Mouse (Mus musculus): ENCODE data around the gene Tra2b.
"Not testable (repeated sequence)": the region's sequence is repeated elsewhere in the genome, so short reads cannot be mapped to it uniquely, and the experiment has no call there.

Gene Tra2b

DNA sequence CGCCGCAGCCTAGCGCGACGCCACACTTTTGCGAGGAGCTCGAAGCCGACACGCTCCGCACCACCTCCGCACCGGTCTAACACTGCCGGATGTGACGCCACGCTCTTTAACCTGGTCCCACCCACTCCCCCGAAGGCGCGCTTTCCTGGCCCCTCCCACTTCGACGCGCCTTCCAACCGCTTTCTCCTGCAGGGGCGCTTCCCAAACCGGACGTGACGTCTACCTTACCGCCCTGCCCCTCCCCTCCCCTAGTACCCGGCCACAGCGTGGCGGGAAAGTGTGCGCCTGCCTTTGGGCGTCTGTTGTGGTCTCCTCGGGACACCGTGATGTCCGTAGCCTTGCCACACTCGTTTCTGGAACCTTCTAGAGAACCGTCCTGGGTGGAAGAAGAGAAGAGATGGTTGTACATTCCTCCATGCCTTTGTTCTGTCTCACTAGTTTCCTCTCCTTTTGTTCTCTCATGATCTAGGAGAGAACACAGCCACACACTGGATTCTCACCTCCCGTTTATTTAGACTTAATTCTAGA is at the start of gene Tra2b:
Gene Tra2b (minus strand): TSS at position 157 of the 528 bp plus-strand sequence.
- peak; percentile 96 for DNase-seq

- peak; percentile 35 for DNase-seq
These were observed 44.8 kb upstream of the Tra2b start for GRCm38 (mm10) chr16:22310649-22311048.

GRCm38 (mm10) chr16:22302606-22303005 is 36.8 kb upstream of the Tra2b start:
- DNase-seq: peak; percentile 86

DNA sequence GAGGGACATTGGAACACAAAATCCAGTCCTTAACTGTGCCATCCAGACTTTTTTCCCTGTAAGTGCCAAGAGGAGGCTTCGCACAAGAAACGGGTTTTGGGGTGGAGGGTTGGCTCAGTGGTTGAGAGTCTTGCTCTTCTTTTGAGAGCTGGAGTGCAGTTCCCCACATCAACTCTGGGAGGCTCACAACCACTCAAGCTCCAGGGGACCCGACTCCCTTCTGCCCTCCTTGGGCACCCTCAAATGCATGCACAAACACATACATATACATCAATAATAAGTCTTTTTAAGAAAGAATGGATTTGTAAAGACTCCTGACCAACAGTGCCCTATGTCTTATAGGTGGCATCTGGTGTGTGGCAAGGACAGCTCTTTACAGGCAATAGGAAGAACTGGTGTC is 35.6 kb upstream of the Tra2b start:
- DNase-seq: no peak

- DNase-seq: no peak
These were observed 31.1 kb upstream of the Tra2b start for GRCm38 (mm10) chr16:22296901-22297300.

GRCm38 (mm10) chr16:22294812-22295211 is 29.0 kb upstream of the Tra2b start:
- not testable (repeated sequence) for DNase-seq

DNA sequence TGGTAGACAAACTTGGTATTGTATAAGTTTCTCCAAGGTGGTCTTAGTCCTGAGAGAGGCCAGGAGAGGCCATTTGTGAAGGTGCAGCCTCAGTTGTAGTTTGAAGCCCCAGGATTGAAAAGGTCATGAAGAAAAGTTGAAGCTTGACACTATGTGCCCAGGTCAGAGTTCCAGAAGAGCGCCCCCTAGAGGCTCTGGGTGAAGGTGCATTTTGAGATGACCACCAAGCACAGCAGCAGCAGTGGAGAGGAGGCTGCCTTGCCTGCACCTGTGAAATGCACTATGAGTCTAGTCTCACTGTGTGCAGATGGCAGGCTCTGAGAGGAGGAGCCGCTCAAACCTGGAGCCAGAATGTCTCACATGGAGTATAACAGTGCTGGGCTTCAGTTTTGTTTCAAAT is 27.8 kb upstream of the Tra2b start:
- no peak for DNase-seq

DNA sequence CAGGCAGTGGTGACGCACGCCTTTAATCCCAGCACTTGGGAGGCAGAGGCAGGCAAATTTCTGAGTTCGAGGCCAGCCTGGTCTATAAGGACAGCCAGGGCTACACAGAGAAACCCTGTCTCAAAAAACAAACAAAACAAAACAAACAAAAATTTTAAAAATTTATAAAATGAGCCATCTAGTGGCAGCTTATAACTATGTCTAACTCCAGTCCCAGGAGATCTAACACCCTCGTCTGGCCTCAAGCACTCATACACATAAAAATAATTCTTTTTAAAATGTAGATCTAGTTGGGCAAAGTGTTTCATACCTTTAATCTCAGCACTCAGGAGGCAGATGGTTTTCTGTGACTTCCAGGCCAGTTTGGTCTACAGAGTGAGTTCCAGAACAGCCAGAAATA is 26.6 kb upstream of the Tra2b start:
- DNase-seq: no peak

DNA sequence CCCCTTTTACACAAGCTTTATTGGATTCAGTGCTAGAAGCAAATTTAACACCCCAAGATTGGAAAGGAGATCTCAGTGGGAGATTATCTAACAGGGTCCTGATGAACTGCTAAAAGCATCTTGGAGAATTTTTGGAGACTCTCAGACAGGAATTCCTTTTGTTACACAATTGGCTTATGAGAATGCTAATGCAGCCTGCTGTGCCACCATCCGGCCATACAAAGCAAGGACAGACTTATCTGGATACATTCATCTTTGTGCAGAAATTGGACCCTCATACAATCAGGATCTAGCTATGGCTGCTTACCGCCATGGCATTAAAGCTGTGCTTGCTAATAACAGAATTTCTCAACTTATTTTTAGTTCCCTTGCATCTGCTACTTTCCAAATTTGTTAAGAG is 23.8 kb upstream of the Tra2b start:
- no peak for DNase-seq

- no peak for DNase-seq
These were observed 21.2 kb upstream of the Tra2b start for GRCm38 (mm10) chr16:22286996-22287395.

DNA sequence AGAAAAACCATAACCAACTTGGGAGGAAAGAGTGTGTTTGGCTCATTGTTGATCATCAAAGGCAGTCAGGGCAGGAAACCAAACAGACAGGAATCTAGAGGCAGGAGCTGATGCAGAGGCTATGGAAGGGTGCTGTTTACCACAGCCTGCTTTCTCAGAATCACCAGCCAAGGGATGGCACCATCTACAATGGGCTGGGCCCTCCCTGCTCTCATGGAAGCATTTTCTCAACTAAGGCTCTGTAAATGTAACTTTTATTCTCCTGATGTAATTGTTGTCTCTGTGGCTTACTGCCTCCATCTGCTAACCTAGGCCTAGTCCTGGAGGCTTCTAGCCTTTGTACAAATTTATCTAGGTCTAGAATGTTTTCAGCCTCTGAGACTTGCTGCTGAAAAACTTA is 10.7 kb upstream of the Tra2b start:
- DNase-seq: no peak

DNA sequence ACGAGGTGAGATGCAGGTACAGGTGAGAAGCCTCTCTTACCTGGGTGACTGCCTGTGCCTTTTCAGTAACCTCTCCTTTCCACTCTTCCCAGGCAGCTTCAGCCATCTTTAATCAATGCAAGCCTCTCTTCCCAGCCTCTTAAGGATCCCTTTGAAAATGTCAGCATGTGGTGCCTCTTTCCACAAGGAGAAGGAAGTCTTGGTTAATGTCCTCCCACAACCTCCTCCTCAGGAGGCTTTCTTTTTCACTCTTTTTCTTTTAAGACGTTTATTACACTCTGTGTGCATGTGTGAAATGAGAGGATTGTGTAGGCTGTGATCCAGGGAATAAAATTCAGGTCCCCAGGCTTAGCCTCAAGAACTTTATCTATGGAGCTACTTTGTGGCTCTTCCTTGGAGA is 9.3 kb upstream of the Tra2b start:
- DNase-seq: no peak

- DNase-seq: no peak
These were observed 4.7 kb upstream of the Tra2b start for GRCm38 (mm10) chr16:22270491-22270890.

GRCm38 (mm10) chr16:22266384-22266783 is 579 bp upstream of the Tra2b start:
- DNase-seq: peak; percentile 15

- DNase-seq: peak; percentile 79
These were observed 600 bp downstream of the Tra2b start for GRCm38 (mm10) chr16:22264962-22265848.

DNA sequence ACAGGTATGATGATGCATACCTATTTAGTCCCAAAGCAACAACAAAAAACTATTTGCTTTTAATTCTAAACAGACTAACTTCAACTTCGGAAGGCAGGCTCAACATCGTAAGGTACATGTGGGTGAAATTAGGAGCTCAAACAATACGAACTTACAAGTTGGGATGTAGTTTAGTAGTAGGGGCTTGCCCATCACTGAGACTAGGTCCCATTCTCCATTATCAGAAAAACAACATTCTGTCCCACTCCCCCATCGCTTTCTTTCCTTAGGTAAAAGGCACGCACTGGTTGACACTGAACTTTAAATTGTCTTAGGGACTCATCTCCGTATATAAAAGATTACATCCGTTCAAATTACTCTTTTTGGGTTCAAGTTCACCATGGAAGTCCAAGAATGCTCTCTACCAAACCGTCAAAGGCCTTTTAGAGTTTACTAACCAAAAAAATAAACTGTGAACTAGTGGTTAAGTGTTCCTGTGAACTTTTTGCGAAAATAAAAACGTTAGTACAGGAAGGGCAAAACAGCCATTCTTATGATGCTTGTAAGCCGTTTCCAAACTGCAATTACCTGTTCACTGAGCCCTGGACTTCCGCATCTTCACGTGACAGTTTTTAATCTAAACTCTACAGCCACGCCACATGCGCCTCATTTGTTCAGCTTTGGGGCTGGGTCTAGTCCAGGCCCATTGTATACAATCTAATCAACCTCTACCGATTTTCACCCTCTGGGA is 1.4 kb downstream of the Tra2b start:
- no peak for DNase-seq

- no peak for DNase-seq
These were observed 2.7 kb downstream of the Tra2b start for GRCm38 (mm10) chr16:22263124-22263523.

GRCm38 (mm10) chr16:22261563-22261962 is 4.2 kb downstream of the Tra2b start:
- no peak for DNase-seq

DNA sequence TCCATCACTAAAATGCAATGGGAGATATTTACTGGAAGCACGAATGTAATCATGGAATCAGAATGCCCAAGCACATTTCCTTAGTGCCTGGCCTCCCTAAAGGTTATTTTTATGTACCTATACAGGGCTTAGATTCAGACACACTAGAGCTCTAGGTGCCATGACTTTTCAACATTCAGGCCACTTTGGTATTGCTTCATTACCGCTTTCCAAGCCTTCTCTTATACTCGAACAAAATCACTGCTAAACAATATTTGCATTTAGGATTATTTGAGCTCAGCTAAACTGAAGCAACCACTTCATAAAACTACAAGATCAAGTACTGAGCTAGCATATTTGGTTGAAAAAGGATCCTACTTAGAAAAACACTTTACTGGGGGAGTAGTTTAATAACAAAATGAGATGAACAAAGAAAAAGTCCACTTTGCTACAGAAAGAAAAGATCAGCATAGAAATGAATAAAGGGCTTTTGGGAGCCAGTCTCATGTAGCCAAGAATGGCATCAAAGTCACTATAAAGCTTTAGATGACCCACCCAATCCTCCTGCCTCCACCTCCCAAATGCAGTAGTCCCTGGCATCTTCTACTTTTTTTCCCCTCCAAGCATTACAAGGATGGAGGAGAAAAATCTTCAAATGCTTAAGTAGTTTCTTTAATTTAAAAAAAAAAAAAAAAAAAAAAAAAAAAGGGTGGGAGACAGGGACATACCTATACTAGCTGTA is 5.2 kb downstream of the Tra2b start:
- DNase-seq: no peak

DNA sequence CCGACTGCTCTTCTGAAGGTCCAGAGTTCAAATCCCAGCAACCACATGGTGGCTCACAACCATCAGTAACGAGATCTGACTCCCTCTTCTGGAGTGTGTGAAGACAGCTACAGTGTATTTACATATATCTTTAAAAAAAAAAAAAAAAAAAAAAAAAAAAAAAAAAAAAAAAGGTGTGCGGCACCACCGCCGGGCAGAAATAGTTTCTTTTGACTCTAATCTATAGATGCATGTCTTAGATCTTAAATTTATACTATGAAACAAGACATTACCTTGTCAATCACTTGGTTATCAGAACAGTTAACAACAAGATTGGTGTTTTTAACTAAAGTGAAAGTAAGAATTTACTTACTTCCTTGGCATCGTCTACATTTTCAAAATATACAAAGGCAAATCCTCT is 13.6 kb downstream of the Tra2b start:
- DNase-seq: not testable (repeated sequence)

DNA sequence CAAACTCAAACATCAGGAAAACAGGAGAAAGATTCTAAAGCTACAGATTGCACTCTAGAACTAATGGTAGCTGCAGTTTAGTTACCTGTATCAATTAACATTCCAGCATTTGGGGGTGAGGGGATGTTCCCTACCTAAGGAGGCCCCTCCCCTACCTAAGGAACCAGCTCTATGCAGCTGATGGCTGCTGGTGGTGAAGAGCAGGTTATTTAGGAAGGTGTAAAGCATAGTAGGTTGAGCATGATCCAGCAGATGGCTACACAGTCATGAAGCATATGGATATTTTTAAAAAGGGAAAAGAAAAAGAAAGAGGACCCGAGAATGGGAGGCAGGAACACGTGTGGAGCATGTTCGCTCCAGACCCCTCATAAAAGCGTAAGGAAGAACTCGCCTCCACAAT is 15.5 kb downstream of the Tra2b start:
- no peak for DNase-seq

DNA sequence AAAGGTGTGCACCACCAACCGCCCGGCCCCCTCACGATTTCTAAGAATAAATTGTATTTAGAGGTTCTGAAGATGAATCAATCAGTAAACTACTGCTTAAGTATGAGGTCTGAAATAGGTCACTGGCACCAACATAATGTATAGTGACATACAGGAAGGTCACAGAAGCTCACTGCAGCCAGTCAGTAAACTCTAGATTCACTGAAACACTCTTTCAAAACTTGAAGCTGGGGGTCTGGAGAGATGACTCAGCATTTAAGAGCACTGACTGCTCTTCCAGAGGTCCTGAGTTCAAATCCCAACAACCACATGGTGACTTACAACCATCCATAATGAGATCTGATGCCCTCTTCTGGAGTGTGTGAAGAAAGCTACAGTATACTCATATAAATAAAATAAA is 16.1 kb downstream of the Tra2b start:
- DNase-seq: no peak

- DNase-seq: no peak
These were observed 23.5 kb downstream of the Tra2b start for GRCm38 (mm10) chr16:22242239-22242866.
